Mouse (Mus musculus) cerebellum, adult 9-10 months (tissue): ENCODE results near the gene Klhl42.

ENCODE experiments used
- DNase-seq: peaks from one replicate; pipeline ENCODE4 v3.0.0; 2022

The Klhl42 gene

DNA sequence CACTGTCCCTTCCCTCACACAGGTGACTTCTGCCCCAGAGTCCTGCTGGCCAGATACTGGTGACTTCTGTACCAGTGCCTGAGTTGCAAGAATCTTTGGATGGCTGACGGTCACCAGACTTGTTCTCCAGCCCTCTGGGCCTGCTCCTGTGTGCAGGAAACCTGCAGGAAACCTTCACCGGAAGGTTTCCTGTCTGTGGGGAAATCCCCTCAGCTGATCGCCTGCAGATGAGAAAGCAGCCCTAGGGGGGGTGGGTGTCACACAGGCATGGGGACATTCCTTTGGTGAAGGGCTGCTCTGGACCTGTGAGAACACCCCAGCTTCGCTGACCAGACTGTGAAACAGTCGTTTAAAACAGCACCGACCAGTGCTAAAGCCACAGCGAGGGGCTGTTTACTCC, 63.9 kb downstream of the Klhl42 start:
- DNase-seq, result no peak

DNA sequence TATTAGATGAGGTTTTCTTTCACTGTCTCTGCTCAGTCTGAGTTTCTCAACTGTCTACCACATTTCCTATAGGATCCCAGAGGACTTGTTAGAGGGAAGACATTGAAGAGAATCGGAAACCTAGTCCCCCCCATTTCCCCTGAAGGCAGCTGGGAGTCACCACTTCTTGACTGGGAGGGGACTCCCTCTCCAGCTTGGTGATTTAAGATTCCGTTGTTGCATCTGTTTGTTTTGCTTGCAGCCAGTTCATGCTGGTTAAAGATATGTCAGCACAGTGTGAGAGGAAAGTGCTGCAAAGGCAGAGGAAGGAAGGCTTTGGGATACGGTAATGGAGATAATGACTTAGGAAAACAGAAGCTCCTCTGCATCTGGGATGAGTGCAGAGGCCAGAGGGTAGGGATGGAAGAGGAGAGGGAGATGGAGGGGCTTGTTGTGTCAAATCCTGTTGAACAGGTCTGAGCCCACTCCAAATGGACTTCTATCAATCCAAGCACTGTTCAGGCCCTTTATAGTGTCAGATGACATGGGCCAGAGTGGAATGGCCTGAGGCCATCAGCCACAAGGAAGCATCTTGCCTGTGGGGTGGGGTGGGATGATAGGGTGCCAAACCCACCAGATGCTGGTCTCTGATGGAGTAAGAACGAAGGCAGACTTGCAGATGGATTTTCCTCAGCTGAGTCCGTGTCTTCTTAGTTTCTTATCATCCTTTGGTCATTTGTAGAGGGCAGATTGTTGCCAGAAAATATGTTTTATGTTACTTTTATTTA, 70.8 kb downstream of the Klhl42 start:
- DNase-seq, result no peak
